Mouse (Mus musculus): Measurements from ENCODE around the gene Zdhhc5.

GRCm38 (mm10) chr2:84682605-84683183 is 32.3 kb downstream of the Zdhhc5 start:
- TF ChIP-seq POLR2A (IDR thresholded peaks at IDR 0.05; ENCODE audit: low read depth, low read length), result no peak
- no peak for TF ChIP-seq CTCF (IDR thresholded peaks at IDR 0.05; ENCODE audit: borderline replicate concordance, insufficient read depth, low read length)
